Comparison of ENCODE assay signal across 8 mouse cellular contexts in the genomic region with DNA sequence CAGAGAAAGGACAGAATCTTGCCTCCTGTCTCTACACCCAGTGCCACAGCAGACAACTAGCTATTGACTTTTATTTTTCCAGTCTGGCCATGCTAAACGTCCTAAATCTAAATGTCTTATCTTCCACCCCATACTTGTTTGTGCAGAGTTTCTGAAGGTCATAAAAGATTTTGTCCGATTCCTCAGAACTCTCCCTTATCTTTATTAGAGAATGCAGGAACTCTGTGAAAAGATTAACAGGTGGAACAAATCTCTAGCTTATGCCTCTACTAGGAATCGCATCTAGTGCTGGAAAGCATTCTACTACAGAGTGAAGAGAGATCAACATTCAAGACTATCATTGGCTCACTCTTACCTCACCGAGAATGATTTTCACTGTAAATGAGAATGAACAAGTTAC. TPM values are rescaled to one million over a fixed set of nuclear protein-coding genes. Genes with fewer than 3 reads are reported as not detected.
DNase-seq lines count a peak whose midpoint lies in the region; ATAC-seq and TF ChIP-seq lines count a peak whose summit lies in the region.
"Had no signal": no experiment of that assay in that cellular context is flagged by ENCODE, and none has a peak within 500 bp of the region (broad histone marks: within the 10 kb centered on the region; RNA-seq: fewer than 3 reads in every experiment).

No protein-coding gene starts in this region.

- 53% methylated on average over 4 of the region's 4 CpGs for WGBS in lung, postnatal 0 days
- 54% methylated on average over 4 of the region's 4 CpGs for WGBS in forebrain, embryonic 15.5 days
- 23% methylated on average over 4 of the region's 4 CpGs for WGBS in liver, embryonic 15.5 days (ENCODE audit: insufficient replicate concordance)

- no peak for TF ChIP-seq CTCF in lung, postnatal 0 days (IDR thresholded peaks at IDR 0.05)

- H3K9ac ChIP-seq in lung, postnatal 0 days (replicated peaks; ENCODE audit: low read depth): no peak overlapping the region
- H3K9ac ChIP-seq in forebrain, embryonic 15.5 days (replicated peaks): peak overlapping the region; percentile 97
- no peak overlapping the region for H3K9ac ChIP-seq in liver, embryonic 15.5 days

- H3K36me3 ChIP-seq in lung, postnatal 0 days (ENCODE audit: insufficient read depth, low read length): no peaks in the 10 kb centered on the region
- 0 out of 2 replicates have a peak, but pooled peaks cover 3% of the 10 kb centered on the region for H3K36me3 ChIP-seq in forebrain, embryonic 15.5 days
- peaks cover 3% of the 10 kb centered on the region; the same call in 1 of the 2 replicates for H3K36me3 ChIP-seq in liver, embryonic 15.5 days (replicated peaks)

- no peaks in the 10 kb centered on the region for H3K9me3 ChIP-seq in lung, postnatal 0 days (ENCODE audit: low read length)
- H3K9me3 ChIP-seq in forebrain, embryonic 15.5 days: no peaks in the 10 kb centered on the region; the same call in 1 of the 2 replicates
- no peaks in the 10 kb centered on the region for H3K9me3 ChIP-seq in liver, embryonic 15.5 days (replicated peaks)

- no peak for DNase-seq in lung, postnatal 0 days (ENCODE audit: low spot score)
- DNase-seq in lung, postnatal 25 days (ENCODE audit: low spot score): no peak
- DNase-seq in retina, embryonic 14.5 days (ENCODE audit: low spot score): no peak
- no peak for DNase-seq in thymus, postnatal 36 days
- DNase-seq in cerebellum, adult 11-12 months: no peak
- DNase-seq: layer of hippocampus, adult 9-11 months had no signal

- H3K4me1 ChIP-seq in lung, postnatal 0 days (ENCODE audit: insufficient read depth, low read depth, low read length): peaks cover 10% of the 10 kb centered on the region; the same call in 1 of the 2 replicates
- H3K4me1 ChIP-seq in forebrain, embryonic 15.5 days: peaks cover 52% of the 10 kb centered on the region
- H3K4me1 ChIP-seq in liver, embryonic 15.5 days (replicated peaks): peaks cover 42% of the 10 kb centered on the region

- H3K27ac ChIP-seq in lung, postnatal 0 days (ENCODE audit: low read length): no peak overlapping the region
- H3K27ac ChIP-seq in forebrain, embryonic 15.5 days (replicated peaks): peak overlapping the region; percentile 98
- H3K27ac ChIP-seq in liver, embryonic 15.5 days (replicated peaks): no peak overlapping the region

- H3K4me2 ChIP-seq in lung, postnatal 0 days (replicated peaks; ENCODE audit: low read depth, low read length): 0 out of 2 replicates have a peak overlapping the region, but pooled peaks have one; percentile 75
- H3K4me2 ChIP-seq in forebrain, embryonic 15.5 days (replicated peaks): peak overlapping the region; percentile 55
- peak overlapping the region; percentile 87 for H3K4me2 ChIP-seq in liver, embryonic 15.5 days

- TF ChIP-seq EP300 in lung, postnatal 0 days (IDR thresholded peaks at IDR 0.05): no peak

- no peaks in the 10 kb centered on the region for H3K27me3 ChIP-seq in lung, postnatal 0 days (replicated peaks; ENCODE audit: insufficient read depth, low read length)
- H3K27me3 ChIP-seq in forebrain, embryonic 15.5 days: no peaks in the 10 kb centered on the region
- H3K27me3 ChIP-seq in liver, embryonic 15.5 days: no peaks in the 10 kb centered on the region

- no peak overlapping the region for H3K4me3 ChIP-seq in lung, postnatal 0 days (ENCODE audit: low read depth, low read length)
- peak overlapping the region; percentile 86 for H3K4me3 ChIP-seq in forebrain, embryonic 15.5 days
- peak overlapping the region; percentile 97 for H3K4me3 ChIP-seq in liver, embryonic 15.5 days (replicated peaks)

- no peak for ATAC-seq in lung, postnatal 0 days
- ATAC-seq in forebrain, embryonic 15.5 days (replicated peaks): no peak
- no peak for ATAC-seq in liver, embryonic 15.5 days (ENCODE audit: insufficient read depth)

RNA-seq across cellular contexts. Expression of a gene that starts 1.7 kb away (rescaled TPM):
- 9.6 and 9.9 TPM in 2 replicates for polyA plus RNA-seq in lung, postnatal 0 days (2015; fragmentation: Nextera tagmentation; extraction: Ambion mirVana)
- polyA plus RNA-seq in forebrain, embryonic 15.5 days (2015; fragmentation: Nextera tagmentation; extraction: Ambion mirVana): 19.2 and 19.8 TPM in 2 replicates
- polyA plus RNA-seq in liver, embryonic 15.5 days (2015; fragmentation: Nextera tagmentation; extraction: Ambion mirVana): 11.4 and 11.8 TPM in 2 replicates
